Mouse (Mus musculus) intestine, postnatal 0 days (tissue): ENCODE data around the gene Cdv3. TPM values are rescaled to one million over a fixed set of nuclear protein-coding genes. Genes with fewer than 3 reads are reported as not detected.

Experiments
- ATAC-seq: fragments of 200-750 bp; cut with Nextera tagmentation; 2 replicates; pipeline ENCODE4 v1.8.0; 2017; ENCODE audit warnings: mild to moderate bottlenecking, moderate TSS enrichment, moderate library complexity
- H3K27ac ChIP-seq: fragments of 300-500 bp; sonication (generic); 2 replicates; pipeline ENCODE4 v1.5.1; 2014; ENCODE audit warnings: mild to moderate bottlenecking, low read depth, low read length, moderate library complexity
- H3K27me3 ChIP-seq: fragments of 300-500 bp; sonication (generic); replicated peaks from 2 replicates; pipeline ENCODE4 v1.6.1; 2014; ENCODE audit warnings: low read length, mixed read lengths; ENCODE audit not compliant: control insufficient read depth, insufficient read depth
- H3K36me3 ChIP-seq: fragments of 300-500 bp; sonication (generic); 2 replicates; pipeline ENCODE4 v1.6.1; 2014; ENCODE audit warnings: mild to moderate bottlenecking, moderate library complexity; ENCODE audit not compliant: control insufficient read depth, insufficient read depth
- H3K4me1 ChIP-seq: fragments of 300-500 bp; sonication (generic); replicated peaks from 2 replicates; pipeline ENCODE4 v1.6.1; 2014; ENCODE audit warnings: antibody characterized with exemption, low read length, mixed read lengths; ENCODE audit not compliant: control insufficient read depth, insufficient read depth
- H3K4me2 ChIP-seq: fragments of 300-500 bp; sonication (generic); replicated peaks from 2 replicates; pipeline ENCODE4 v1.6.1; 2014; ENCODE audit warnings: low read depth, mild to moderate bottlenecking, moderate library complexity
- H3K4me3 ChIP-seq: fragments of 300-500 bp; sonication (generic); 2 replicates; pipeline ENCODE4 v1.5.1; 2014; ENCODE audit warnings: low read depth, low read length
- H3K9ac ChIP-seq: fragments of 300-500 bp; sonication (generic); 2 replicates; pipeline ENCODE4 v1.6.1; 2014; ENCODE audit warnings: mild to moderate bottlenecking, low read depth, low read length
- H3K9me3 ChIP-seq: fragments of 300-500 bp; sonication (generic); 2 replicates; pipeline ENCODE4 v1.6.1; 2016; ENCODE audit warnings: mixed run types; ENCODE audit not compliant: control insufficient read depth
- CTCF ChIP-seq: sonication (generic); IDR thresholded peaks from 2 replicates; pipeline ENCODE4 v1.5.1; 2016; ENCODE audit warnings: low read depth, mild to moderate bottlenecking, control low read depth, antibody characterized with exemption, moderate library complexity
- WGBS: fragments of 180-500 bp; shearing (Covaris S2); extraction: QIAGEN DNeasy Blood & Tissue Kit; methylation state at CpG from one replicate; pipeline ENCODE4 v1.1.7; 2014; 5-methylcytosine and 5-hydroxymethylcytosine counted together
- polyA plus RNA-seq: library from polyadenylated mRNA; unstranded; fragments of >200 nt; fragmentation: Nextera tagmentation; extraction: Ambion mirVana; gene quantifications from 2 replicates; pipeline ENCODE4 v1.2.1, GENCODE M21; 2015

Cdv3 gene
- polyA plus RNA-seq, 1 experiment from 2014 or later: 38.8 TPM

DNA sequence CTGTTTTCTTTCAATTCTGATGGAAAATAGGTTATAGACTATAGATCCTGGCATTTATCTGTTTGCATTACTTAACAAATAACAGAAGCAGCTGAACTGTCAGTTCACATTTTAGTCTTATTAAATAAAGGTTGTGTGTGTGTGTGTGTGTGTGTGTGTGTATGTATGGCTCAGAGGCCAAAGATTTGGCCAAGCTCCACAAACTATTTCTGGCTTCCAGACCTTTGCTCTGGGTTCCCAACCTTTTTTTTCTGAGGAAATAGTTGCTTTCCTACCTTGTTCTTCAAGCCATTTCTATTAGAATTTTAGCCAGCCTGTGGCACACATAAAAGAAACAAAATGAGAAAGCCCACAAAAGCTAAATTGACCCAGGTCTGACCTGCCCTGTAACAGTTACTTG, 16.8 kb downstream of the Cdv3 start:
- no peaks in the 10 kb centered on the region for H3K4me1 ChIP-seq
- no peak overlapping the region for H3K9ac ChIP-seq
- no peak for ATAC-seq
- H3K36me3 ChIP-seq: peaks cover 34% of the 10 kb centered on the region
- H3K27me3 ChIP-seq: no peaks in the 10 kb centered on the region
- no peak overlapping the region for H3K27ac ChIP-seq
- H3K9me3 ChIP-seq: no peaks in the 10 kb centered on the region
- H3K4me3 ChIP-seq: no peak overlapping the region
- no peak overlapping the region for H3K4me2 ChIP-seq
- no peak for TF ChIP-seq CTCF

DNA sequence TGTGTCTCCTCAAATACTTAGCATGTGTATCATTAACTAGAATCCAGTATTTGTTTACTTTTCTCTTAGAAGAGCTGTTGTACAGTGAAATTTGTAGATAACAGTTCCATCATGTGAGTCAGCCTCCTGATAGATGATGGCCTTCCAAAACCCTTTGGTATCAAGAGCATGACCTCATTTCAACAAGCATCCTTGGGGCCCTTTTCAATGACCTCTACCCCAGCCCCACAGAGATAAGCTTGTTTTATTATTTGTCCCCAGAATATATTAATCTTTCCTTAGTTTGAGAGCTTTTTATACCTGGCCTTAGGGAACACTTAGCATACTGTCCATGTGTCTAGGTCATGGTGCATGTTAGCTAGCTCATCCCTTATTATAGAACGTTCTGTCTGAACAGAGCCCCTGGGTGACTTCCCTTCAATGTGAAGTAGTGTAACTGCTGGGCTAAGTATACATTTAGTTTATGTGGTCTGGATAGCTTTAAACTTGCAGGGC, 17.6 kb downstream of the Cdv3 start:
- no peaks in the 10 kb centered on the region for H3K27me3 ChIP-seq
- WGBS: 53% methylated on average over 1 of the region's 1 CpGs
- peaks cover 39% of the 10 kb centered on the region for H3K36me3 ChIP-seq
- H3K4me3 ChIP-seq: no peak overlapping the region
- H3K27ac ChIP-seq: no peak overlapping the region
- no peaks in the 10 kb centered on the region for H3K9me3 ChIP-seq
- no peak for TF ChIP-seq CTCF
- no peak for ATAC-seq
- no peaks in the 10 kb centered on the region for H3K4me1 ChIP-seq
- H3K9ac ChIP-seq: no peak overlapping the region
- H3K4me2 ChIP-seq: no peak overlapping the region

DNA sequence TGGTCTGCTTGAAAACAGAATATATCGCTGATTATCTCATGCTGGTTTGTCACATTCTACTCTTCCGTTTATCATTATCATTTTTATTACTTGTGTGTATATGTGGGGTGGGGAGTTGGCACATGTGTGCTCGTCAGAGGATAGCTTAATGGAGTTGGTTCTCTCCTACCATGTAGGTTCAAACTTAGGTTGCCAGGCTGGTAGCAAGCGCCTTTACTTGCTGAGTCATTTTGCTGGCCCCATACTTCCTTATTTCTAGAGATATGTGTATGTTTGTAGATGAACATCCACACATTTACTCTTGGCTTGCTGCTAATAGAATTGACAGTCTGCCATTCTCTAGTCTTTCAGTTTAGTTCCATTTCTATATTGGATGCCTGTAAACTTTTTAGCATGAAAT, 18.6 kb downstream of the Cdv3 start:
- Histone ChIP-seq H3K9ac (no peak overlapping the region), H3K27me3 (no peaks in the 10 kb centered on the region), H3K9me3 (no peaks in the 10 kb centered on the region), H3K4me2 (no peak overlapping the region), H3K36me3 (peaks cover 42% of the 10 kb centered on the region), H3K27ac (no peak overlapping the region), H3K4me1 (no peaks in the 10 kb centered on the region), H3K4me3 (no peak overlapping the region)
- no peak for ATAC-seq
- 57% methylated on average over 4 of the region's 4 CpGs for WGBS
- no peak for TF ChIP-seq CTCF

DNA sequence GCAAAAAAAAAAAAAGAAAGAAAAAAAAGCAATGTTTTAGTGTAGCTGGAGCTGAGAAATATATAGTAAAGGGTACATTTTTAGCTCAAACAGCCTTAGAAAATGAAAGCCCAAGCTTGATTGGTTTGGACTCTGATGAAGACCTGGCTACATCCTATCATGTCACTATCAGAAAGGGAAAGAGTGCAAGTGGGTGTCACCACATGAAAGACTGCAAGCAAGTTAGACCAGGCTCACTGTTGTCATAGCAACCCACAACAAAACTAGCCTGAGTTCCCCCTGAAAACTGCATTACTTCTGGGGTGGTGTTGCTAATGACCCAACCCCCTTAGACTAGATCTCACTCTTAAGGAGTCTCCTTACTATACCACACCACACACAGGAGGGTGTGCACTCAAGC, 28.7 kb downstream of the Cdv3 start:
- no peaks in the 10 kb centered on the region for H3K27me3 ChIP-seq
- H3K9me3 ChIP-seq: no peaks in the 10 kb centered on the region
- TF ChIP-seq CTCF: no peak
- no peak overlapping the region for H3K9ac ChIP-seq
- no peak overlapping the region for H3K4me3 ChIP-seq
- no peaks in the 10 kb centered on the region for H3K4me1 ChIP-seq
- no peak for ATAC-seq
- peaks cover 49% of the 10 kb centered on the region for H3K36me3 ChIP-seq
- H3K4me2 ChIP-seq: no peak overlapping the region
- H3K27ac ChIP-seq: no peak overlapping the region

DNA sequence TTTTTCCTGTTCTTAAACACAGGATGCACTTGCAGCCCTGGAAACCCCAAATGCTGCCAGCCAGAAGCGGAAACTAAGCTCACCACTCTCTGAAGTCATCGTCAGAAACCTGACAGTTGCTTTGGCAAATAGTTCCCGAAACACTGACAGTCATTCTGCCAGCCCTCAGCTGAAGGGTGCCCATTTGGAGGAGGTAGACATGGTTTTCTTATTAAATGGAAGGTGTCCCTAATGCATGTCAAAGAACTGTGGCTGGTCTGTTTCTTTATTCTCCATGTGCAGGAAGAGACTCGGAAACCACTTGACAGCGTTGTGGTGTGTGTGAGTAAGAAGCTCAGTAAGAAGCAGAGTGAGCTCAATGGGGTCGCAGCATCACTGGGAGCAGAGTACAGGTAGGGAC, 33.0 kb downstream of the Cdv3 start:
- Histone ChIP-seq H3K9ac (no peak overlapping the region), H3K4me2 (no peak overlapping the region), H3K4me1 (no peaks in the 10 kb centered on the region), H3K27me3 (no peaks in the 10 kb centered on the region), H3K36me3 (peaks cover 40% of the 10 kb centered on the region), H3K4me3 (no peak overlapping the region), H3K9me3 (no peaks in the 10 kb centered on the region), H3K27ac (no peak overlapping the region)
- ATAC-seq: no peak
- TF ChIP-seq CTCF: no peak
- 88% methylated on average over 6 of the region's 6 CpGs for whole genome bisulfite sequencing

DNA sequence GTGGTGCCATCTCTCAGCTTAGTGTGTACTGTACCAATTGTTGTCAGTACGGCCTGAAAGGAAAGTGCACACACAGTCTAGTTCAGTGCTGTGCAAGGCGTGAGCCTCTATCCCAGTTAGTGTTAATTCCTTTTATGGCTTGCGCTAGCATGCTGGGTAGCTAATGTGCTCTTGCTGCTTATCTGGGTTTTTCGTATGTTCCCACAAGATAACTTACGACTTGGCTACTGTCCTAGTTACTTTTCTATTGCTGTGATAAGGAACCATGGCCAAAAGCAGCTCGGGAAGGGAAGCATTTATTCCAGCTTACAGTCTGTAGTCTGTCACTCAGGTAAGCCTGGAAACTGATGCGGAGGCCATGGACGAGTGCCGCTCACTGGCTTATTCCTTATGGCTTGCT, 39.2 kb downstream of the Cdv3 start:
- no peak for ATAC-seq
- no peak for TF ChIP-seq CTCF
- Histone ChIP-seq H3K27me3 (no peaks in the 10 kb centered on the region), H3K9ac (no peak overlapping the region), H3K4me3 (no peak overlapping the region), H3K4me2 (no peak overlapping the region; the same call in 1 of the 2 replicates), H3K4me1 (no peaks in the 10 kb centered on the region), H3K27ac (no peak overlapping the region), H3K36me3 (peaks cover 61% of the 10 kb centered on the region), H3K9me3 (no peaks in the 10 kb centered on the region)
- WGBS: 53% methylated on average over 9 of the region's 9 CpGs

DNA sequence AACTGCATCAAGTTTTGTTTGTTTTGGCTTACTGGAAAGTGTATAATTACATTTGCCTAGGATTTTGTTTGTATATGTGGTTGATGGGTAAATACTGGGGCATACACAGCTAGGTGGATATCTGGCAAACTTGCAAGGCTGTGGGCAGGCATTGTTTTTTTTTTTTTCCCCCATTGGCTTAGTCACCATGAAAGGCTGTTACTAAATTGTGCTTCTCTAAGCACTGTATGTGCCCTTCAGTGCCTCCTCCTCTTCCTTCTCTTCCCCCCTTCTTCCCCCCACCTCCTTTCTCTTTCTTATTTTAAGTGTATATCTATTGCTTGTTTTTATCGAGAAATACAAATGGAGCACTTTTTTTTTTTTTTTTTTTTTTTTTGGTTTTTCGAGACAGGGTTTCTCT, 41.0 kb downstream of the Cdv3 start:
- ATAC-seq: no peak
- H3K27ac ChIP-seq: no peak overlapping the region
- no peak overlapping the region for H3K4me3 ChIP-seq
- no peaks in the 10 kb centered on the region for H3K9me3 ChIP-seq
- H3K36me3 ChIP-seq: peaks cover 73% of the 10 kb centered on the region
- WGBS: 88% methylated on average over 1 of the region's 2 CpGs
- TF ChIP-seq CTCF: no peak
- no peaks in the 10 kb centered on the region for H3K27me3 ChIP-seq
- no peak overlapping the region for H3K4me2 ChIP-seq
- no peak overlapping the region for H3K9ac ChIP-seq
- H3K4me1 ChIP-seq: no peaks in the 10 kb centered on the region
